Mouse (Mus musculus) monocyte, adult 5-6 weeks (primary cell): Measurements from ENCODE around the gene Sema3f. TPM values are rescaled to one million over a fixed set of nuclear protein-coding genes. Genes with fewer than 3 reads are reported as not detected.
A peak's percentile ranks its signal among the peaks of the same experiment; 100 is the strongest.

Source experiments
- ATAC-seq: fragments of 153-309, 156-312 bp; replicated peaks from 2 replicates; pipeline ENCODE4 v1.8.0; 2017; ENCODE audit warnings: mild to moderate bottlenecking; ENCODE audit not compliant: low TSS enrichment, insufficient number of reproducible peaks, severe bottlenecking, poor library complexity, low FRiP score
- total RNA-seq: library from RNA; stranded (forward); fragments of 200-1000, 200-491, 200-594 nt; gene quantifications from 3 replicates; pipeline ENCODE4 v1.2.3, GENCODE M21; 2017

Gene Sema3f
- total RNA-seq = not detected in 3 replicates

DNA sequence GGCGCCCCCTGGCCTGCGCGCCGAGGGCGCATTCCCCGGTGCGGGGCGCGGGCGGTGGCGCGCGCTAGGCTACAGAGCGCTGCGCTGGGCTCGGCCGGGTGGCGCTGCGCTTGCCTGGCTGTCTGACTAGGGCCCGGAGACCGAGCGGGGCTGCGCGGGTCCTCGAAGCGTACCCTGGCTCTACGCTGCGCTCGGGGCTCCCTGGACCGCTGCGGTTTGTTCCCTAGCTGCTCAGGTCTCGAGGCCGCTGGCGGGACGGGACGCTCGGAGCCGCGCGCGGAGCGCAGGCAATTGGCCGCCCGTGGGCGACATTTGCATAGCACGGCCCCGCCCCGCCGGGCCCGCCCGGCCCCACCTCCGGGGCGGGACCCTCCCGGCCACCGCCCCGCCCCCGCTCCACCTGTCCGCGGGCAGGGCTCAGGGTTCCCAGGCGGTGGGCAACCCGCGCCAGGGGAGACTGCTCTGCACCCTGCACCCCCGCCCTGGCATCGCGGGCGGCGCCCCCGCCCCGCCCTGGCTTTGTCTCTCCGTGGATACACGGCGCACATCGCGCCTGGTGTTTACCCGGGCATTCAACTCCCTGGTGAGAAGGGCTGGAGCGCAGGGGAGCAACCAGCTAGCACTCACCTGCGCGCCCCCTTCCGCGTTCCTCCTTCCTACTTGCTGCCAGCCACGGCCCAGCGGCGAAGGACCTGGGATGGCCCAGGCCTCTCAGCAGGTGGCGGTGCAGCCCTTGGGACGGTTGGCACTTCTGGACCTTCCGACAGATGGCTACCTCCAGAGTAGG, at the start of gene Sema3f:
Gene Sema3f (minus strand): TSS at position 779 of the 787 bp plus-strand sequence.
- no peak for ATAC-seq

DNA sequence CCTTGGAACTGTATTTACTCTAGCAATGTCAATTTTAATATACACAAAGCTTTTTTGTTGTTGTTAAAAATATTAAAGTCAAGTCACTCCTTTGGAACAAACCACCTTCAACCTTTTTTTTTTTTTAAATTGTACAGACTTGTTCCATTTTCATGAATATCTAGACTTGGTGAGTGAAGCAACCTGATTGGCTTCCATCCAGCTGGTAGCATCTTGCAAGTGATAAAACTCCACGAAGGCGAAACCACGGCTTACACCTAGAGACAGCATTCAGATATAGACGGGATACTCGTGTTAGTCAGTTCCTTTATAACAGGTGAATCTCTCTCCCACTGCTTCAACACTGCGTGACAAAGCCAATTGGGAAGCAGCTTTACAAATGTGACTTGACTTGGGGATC, 49.3 kb upstream of the Sema3f start:
- ATAC-seq = no peak

DNA sequence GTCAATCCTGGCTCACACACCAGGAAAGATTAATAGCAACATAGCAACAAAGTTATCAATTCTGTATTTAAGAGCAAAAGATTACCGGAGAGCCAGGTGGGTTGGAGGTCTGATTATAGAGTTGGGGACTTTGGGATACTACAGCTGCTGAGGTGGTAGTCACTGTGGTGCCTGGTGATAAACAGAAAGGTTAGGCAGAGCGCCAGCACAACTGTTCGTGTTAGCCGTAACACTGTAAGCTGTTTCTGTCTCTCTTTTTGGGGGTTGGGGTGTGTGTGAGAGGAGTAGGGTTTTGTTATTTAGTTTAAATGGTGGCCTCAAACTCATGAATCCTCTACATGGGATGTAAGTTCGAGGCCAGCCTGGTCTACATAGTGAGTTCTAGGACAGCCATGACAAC, 40.1 kb upstream of the Sema3f start:
- no peak for ATAC-seq

DNA sequence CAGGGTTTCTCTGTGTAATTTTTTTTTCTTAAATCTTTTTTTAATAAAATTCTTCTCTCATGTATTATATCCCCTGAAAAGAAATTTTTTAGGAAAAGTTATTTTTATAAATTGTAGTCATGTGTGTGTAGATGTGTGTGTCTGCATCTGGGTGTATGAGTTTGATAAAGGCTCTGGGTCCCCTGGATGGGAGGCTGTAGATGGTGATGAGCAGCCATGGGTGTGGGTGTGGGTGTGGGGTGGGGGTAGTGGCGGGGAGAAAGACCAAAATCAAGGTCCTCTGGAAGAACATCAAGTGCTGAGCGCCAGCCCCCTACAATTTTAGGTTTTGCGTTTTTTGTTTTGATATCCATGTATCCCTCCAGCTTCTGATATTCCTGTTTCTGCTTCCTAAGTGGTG, 37.8 kb upstream of the Sema3f start:
- ATAC-seq = no peak

DNA sequence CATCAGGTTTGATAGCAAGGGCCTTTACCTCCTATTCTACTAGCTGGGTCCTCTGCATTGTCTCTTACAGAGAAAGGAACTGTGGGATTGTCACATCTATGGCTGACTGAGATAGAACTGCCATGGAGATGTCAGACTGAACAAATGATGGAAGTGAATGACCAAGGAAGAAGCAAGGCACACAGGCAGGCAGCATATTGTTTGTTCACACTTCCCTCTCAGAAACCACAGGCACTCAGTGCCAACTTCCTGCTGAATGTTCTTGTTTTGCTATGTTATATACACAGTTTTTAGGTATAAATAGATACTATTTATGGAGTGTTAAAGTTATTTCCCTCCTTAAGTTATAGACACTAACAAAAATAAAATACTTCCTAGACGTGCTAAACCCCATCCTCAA, 37.0 kb upstream of the Sema3f start:
- ATAC-seq = no peak; the same call in 1 of the 2 replicates

DNA sequence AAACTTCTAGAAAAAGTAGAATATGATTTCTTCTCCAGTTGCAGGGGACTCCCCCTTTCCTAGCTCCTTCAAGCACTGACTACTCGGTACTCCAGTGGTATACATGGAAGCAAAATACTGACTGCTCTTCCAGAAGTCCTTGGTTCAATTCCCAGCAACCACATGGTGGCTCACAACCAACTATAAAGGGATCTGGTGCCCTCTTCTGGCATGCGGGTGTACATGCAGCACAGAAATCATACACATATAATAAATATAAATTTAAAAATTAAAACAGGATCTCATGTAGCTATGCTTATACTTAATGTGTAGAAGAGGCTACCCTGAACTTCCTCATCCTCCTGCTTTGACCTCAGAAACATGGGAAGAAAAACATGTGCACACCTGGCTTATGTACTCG, 36.4 kb upstream of the Sema3f start:
- no peak for ATAC-seq

DNA sequence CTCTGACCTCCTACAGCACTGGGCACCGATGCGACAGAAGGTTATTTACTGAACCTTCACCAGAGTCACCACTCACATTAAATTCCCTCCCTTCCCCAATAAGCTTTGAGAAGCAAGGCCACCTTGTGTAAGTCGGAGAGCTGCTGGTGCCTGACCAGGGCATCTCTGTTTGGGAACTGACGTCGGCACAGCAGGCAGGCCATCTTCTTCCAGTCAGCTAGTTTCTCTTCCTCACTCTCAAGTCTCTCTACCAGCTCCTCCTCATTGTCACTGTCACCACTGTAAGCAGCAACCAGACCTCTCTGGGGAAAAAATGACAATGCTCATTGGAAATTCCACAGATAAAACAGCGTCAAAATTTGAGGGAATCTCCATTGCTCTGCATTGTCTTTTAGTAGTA, 33.8 kb upstream of the Sema3f start:
- no peak for ATAC-seq

DNA sequence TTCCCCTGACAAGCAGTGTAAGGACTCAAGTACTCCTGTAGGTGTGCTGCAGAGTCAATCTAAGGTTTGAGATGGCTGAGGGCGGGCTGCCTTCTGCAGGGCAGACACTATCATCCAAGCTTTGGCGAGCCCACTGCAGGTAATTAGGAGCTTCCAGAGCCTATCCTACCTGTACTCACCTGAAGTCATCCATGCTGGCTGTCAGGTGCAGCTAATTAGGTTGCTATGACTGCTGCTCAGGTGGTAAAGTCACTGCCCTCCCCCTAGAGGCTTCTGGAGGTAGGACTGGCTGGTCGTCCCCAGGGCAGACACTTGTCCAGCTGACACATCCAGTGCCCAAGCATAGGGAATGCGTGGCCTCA, 28.5 kb upstream of the Sema3f start:
- ATAC-seq = no peak

DNA sequence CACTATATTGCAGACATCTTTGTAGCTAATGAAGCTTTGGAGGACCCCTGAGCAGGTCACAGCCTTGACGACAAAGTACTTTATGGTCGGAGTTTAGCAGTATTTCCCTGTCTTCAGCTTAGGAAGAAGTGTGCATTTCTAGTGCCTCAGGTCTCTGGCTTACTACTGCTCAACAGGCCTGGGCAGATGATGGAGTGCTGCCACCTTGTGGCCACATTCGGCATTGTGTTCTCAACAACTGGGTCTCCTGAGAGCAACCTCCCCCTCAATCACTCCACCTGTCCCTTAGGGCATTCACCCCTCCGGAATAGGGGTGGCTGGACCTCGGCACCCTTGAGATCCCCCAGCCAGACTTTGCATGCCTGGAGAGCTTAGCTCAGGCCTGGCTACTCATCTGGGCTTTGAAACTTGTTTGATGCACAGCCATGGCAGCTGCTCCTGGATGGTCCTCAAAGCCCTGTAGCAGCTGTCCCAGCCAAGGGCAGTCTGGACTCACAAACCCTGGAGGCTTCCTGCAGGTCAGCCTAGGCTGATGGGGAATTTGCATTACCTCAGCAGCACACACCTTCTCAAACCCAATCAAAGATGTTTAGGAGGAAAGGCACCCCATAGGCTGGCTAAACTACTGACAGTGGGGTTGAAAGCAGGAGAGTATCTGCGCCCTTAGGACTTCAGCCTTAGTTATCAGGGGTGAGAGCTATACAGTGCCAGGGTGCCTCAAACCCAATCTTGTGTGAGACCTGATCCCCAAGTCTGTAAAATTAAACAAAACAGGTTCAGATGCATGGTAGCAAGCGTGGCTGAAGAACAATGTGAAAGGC, 28.0 kb upstream of the Sema3f start:
- ATAC-seq = peak; percentile 57

DNA sequence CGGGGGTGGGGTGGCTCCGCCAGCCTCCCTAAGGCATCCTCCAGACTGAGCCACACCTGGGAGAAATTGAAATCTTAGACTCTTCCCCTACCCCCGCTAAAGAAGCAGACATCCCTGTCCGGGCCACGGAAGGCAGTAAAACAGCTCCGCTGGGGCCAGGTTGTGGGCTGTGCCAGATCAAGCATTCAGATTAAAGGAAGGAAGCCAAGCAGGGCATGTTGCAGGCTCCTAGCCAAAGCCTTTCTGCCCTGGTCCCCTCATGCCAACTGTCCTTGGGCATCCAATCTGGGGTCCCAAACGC, 25.9 kb upstream of the Sema3f start:
- ATAC-seq = no peak

DNA sequence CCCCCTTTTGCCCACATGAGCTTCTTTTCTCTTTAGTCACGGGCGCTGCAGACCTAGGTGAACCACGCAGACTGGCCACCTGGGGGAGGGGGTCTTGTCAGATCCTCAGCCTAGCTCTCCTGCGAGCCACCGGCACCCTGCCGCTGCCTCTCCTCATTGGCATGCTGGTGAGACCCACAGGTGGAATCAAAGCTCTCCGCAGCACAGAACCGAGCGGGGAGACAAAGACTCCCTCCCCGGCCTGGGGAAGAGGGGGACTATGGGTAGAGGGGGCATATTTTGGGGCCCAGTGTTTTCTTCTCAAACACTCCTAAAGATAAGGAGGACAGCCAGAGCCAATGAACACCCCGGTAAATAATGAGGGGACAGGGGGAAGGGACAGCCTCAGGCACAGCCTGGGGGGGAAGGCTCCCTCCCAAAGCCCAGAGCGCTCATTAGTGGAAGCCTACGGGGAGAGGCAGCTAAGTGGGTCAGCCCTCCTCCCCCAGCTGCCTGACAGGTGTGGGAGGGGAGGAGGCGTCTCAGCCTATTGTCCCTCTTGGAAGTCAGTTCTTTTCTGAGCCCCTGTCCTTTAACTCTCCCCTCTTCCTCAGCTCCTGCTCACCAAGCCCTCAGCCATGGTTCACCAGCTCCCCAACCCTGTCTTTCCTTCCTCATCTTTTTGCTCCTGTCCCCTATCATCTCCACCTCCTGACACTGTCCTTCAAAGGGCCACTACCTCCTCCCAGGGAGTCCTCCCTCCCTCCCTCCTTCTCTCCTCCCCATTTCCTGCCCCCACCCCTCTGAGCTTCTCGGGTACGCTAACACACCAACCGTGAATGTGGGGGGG, 25.3 kb upstream of the Sema3f start:
- no peak for ATAC-seq

DNA sequence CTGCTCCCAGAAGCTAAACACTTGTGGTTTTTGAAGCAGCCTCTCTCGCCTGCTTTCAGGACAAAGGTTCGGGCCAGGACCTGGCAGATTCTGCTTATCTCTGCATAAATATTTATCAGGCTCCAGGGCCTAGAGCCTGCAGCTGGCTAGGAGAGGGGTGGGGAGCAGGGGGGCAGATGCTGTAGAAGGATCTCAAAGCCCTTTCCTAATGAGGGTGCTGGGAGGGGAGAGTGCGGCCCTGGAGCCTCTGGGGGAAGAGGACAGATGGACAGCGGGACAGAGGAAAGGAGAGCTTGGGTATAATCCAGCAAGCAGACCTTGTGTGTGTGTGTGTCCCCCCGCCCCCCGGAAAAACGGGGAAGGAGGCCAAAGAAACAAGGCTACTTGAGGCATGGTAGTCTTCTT, 24.3 kb upstream of the Sema3f start:
- no peak for ATAC-seq

DNA sequence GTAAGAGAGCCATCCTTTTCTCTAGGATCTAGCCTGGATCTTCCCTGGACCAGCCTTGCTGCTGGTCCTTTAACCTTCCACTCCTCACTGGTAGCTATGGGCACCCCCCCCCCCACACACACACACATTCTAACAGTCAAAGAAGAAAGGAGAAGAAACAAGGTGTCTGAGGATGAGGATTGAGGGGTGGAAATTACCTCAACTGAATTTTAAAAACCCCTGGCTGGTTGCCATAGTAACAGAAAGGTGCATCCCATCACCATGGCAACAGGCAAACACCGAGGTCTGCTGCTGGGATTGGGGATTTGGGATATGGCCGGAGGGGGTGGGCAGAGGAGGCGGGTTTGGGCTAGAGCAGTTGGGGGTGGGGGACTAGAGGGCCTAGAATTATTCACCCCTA, 19.4 kb upstream of the Sema3f start:
- ATAC-seq = no peak

DNA sequence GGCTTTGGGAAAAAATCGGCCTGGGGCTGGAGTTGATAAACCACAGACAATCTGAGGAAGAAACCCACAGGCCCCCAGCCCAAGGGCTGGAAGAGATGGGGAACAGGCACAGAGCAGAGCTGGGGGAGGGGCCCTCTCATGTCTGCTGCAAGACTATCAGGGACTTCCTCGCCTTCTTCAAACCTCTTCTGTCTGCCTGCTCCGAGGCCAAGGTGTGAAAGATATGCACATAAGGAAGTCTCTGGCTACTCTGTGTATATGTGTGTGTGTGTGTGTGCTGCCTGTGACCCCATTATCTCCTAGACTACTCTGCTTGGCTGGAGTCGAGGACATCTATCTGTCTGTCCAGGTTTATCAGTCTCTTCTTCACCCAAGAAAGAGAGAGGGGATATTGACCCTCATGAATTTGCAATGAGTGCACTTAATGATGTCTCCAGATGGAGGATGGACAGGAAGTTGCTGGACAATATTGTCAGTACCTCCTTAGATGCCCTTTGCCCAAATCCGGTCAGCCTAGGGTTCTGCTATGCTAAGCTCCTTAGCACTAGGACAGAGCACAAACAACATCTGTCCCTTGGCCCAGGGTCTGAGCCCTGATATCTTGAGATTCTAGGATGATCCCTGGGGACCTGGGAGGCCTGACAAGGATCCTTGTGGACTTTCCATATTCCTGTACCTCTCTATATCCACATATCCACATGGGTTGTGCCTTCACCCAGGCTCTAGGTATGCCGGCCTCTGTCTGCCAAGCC, 18.8 kb upstream of the Sema3f start:
- no peak for ATAC-seq

DNA sequence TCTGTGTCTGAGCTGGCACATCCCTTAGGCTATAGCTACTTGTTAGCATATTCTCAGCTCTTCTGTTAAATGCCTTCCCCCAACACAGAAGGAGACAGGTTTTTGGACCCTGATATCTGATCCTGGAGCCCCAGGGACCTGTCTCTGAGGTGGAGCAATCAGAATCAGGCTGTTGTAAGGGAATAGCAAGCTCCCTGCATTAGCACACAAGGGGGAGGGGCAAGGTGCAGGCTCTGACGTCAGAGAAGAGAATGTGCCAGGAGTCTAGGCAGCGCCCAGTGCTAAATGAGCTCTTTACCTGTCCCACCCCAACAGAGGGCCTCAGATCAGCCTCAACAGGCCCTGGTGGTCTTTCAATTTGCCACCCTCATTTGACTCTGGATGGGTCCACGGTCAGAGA, 16.8 kb upstream of the Sema3f start:
- ATAC-seq = no peak

DNA sequence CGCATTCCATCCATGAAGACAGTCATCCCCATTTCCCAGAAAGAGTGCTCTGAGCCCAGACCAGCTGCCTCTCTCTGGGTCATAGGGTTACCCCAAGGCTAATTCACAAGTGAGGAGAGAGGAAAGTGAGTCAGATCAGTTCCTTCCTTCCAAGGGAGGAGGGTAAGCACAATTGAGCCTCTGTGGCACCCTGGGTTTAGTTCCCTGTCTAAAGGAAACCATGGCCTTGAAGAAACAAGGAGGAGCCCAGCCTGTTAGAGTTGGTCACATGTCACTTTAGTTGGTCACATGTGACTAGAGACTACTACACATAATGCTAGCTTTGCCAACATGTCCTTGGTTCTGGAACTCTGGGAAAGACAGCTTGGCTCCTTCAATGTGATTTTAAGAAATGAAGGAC, 14.5 kb upstream of the Sema3f start:
- peak; percentile 32 for ATAC-seq

DNA sequence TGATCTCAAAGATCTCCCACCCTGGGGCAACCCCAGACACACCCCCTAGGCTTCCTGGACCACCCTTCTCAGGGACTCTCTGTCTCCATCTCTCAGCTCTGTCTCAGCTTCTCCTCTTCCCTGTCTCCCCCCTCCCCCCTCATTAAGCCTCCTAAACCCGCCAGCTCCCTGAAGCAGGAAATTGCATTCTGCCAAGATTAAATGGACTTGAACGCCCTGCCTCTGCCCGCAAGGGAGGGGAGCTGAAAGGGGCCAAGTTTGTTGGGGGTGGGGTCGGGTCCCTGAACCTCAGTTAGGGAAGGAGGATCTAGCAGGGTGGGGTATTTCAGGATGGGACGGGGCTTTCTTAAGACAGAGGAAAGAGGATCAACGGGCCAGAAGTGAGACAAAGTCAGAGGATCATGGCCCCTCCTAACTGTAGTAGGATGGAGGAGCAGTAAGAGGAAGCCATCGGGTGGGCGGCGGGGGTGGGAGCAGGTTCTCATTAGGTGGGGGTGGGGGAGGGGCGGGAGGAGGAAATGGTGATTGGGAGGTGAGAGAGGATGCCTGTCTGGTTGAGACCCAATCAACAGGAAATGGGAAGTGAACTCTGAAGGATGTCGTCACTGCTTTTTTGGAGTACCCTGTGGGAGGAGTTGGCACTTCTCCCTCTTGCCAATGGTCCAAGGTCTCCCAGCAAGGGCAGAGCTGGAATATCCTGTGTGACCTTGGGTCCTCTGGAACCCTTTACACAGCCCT, 13.7 kb upstream of the Sema3f start:
- peak; percentile 49 for ATAC-seq

DNA sequence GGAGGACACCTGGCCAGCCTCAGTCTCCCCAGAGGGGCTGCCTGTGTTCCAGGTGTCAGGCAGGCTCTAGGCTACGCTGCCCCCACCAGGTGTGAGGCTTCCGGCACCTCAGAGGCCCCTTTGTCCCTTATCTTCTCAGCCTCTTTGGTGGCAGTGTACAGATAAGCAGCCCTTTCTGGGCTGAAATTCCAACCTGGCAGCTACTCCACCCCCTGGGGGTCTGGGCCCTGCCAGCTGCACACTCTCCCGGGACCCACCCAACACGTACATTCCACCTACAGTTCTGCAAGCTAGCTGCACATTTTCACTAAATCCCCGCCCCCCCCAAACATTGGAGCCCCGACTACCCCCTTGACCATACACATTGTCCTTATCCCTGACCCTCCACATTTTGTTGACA, 13.0 kb upstream of the Sema3f start:
- no peak for ATAC-seq
